Mouse (Mus musculus) forebrain, embryonic 12.5 days (tissue): ENCODE measurements around the gene Psmc1. TPM values are rescaled to one million over a fixed set of nuclear protein-coding genes. Genes with fewer than 3 reads are reported as not detected.

Experiments used
- ATAC-seq: fragments of 200-750 bp; cut with Nextera tagmentation; 2 replicates; pipeline ENCODE4 v1.8.0; 2017; ENCODE audit warnings: moderate TSS enrichment; ENCODE audit not compliant: low FRiP score
- H3K27ac ChIP-seq: fragments of 300-500 bp; sonication (generic); 2 replicates; pipeline ENCODE4 v1.5.1; 2016; ENCODE audit warnings: mild to moderate bottlenecking
- H3K27me3 ChIP-seq: fragments of 300-500 bp; sonication (generic); 2 replicates; pipeline ENCODE4 v1.6.1; 2016; ENCODE audit warnings: mild to moderate bottlenecking
- H3K36me3 ChIP-seq: fragments of 300-500 bp; sonication (generic); replicated peaks from 2 replicates; pipeline ENCODE4 v1.6.1; 2016; ENCODE audit warnings: mild to moderate bottlenecking
- H3K4me1 ChIP-seq: fragments of 300-500 bp; sonication (generic); 2 replicates; pipeline ENCODE4 v1.6.1; 2016
- H3K4me2 ChIP-seq: fragments of 300-500 bp; sonication (generic); 2 replicates; pipeline ENCODE4 v1.6.1; 2016; ENCODE audit warnings: mild to moderate bottlenecking, moderate library complexity
- H3K4me3 ChIP-seq: fragments of 300-500 bp; sonication (generic); replicated peaks from 2 replicates; pipeline ENCODE4 v1.5.1; 2016; ENCODE audit warnings: mild to moderate bottlenecking
- H3K9ac ChIP-seq: fragments of 300-500 bp; sonication (generic); 2 replicates; pipeline ENCODE4 v1.6.1; 2016; ENCODE audit warnings: mild to moderate bottlenecking
- H3K9me3 ChIP-seq: fragments of 300-500 bp; sonication (generic); 2 replicates; pipeline ENCODE4 v1.6.1; 2016
- WGBS: fragments of 180-500 bp; shearing (Covaris S2); methylation state at CpG from one replicate; pipeline ENCODE4 v1.1.7; 2016; 5-methylcytosine and 5-hydroxymethylcytosine counted together
- polyA plus RNA-seq: library from polyadenylated mRNA; unstranded; fragments of >200 nt; fragmentation: Nextera tagmentation; extraction: Ambion mirVana; gene quantifications from 2 replicates; pipeline ENCODE4 v1.2.1, GENCODE M21; 2016

Psmc1 gene
- polyA plus RNA-seq, 1 experiment from 2014 or later = 335 TPM

DNA sequence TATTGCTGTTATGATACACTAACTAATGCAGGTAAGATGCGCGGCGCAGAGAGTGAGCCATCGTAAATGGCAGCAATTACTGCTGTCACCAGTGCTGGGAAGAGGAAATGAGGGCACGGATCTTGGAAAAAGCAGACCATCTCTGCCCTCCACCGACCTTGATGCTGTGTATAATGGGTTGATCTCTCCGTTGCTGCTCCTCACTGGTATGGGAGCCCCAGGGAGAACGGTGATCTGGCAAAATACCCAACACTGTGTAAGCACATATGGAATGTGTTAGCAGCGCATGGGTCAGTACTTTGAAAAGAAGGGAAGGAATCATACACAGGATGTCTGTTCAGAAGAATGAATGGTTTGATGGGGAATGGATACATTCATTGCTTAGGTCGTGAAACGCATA, 16.9 kb upstream of the Psmc1 start:
- Histone ChIP-seq H3K4me1 (no peaks in the 10 kb centered on the region), H3K4me3 (no peak overlapping the region)
- ATAC-seq = no peak

GRCm38 (mm10) chr12:100099971-100100706, 9.8 kb upstream of the Psmc1 start:
- Histone ChIP-seq H3K27me3 (no peaks in the 10 kb centered on the region), H3K9ac (no peak overlapping the region), H3K4me2 (no peak overlapping the region), H3K4me1 (no peaks in the 10 kb centered on the region; the same call in 1 of the 2 replicates), H3K9me3 (no peaks in the 10 kb centered on the region), H3K4me3 (no peak overlapping the region), H3K36me3 (no peaks in the 10 kb centered on the region), H3K27ac (no peak overlapping the region)
- ATAC-seq = 0 out of 2 replicates have a peak, but pooled peaks have one; percentile 57
- WGBS = 73% methylated on average over 3 of the region's 3 CpGs

More for the DNA sequence above, 16.9 kb upstream of the Psmc1 start:
- WGBS = 85% methylated on average over 11 of the region's 11 CpGs
- no peaks in the 10 kb centered on the region for H3K9me3 ChIP-seq
- no peak overlapping the region for H3K27ac ChIP-seq
- no peaks in the 10 kb centered on the region for H3K36me3 ChIP-seq
- no peak overlapping the region for H3K9ac ChIP-seq
- no peak overlapping the region for H3K4me2 ChIP-seq
- H3K27me3 ChIP-seq = no peaks in the 10 kb centered on the region

GRCm38 (mm10) chr12:100100707-100101030, 9.3 kb upstream of the Psmc1 start:
- no peak overlapping the region for H3K9ac ChIP-seq
- 67% methylated on average over 3 of the region's 3 CpGs for WGBS

DNA sequence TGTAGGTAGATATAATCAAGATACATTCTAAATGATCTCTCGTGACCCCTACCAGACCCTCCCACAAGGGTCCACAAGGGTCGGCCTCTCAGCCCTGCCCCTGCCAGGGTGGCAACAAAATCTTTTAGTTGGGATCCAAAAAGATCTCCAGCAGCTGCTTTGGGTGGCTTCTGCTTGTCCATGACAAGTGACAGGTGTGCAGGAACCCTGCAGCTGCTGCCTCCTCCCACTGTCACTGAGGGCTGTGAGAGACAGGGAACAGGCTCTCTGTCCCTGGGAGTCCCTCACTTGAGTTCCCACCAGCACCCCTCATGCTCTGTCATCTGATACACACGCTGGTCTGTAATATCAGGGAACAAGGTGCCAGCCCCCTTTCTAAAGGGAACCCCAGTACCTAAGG, 8.3 kb upstream of the Psmc1 start:
- H3K9me3 ChIP-seq = no peaks in the 10 kb centered on the region
- H3K4me2 ChIP-seq = no peak overlapping the region
- H3K9ac ChIP-seq = no peak overlapping the region
- no peaks in the 10 kb centered on the region for H3K36me3 ChIP-seq
- no peak for ATAC-seq
- 83% methylated on average over 3 of the region's 3 CpGs for WGBS
- H3K4me1 ChIP-seq = no peaks in the 10 kb centered on the region; the same call in 1 of the 2 replicates
- no peaks in the 10 kb centered on the region for H3K27me3 ChIP-seq
- H3K27ac ChIP-seq = no peak overlapping the region
- no peak overlapping the region for H3K4me3 ChIP-seq

More at GRCm38 (mm10) chr12:100100707-100101030, 9.3 kb upstream of the Psmc1 start:
- Histone ChIP-seq H3K27me3 (no peaks in the 10 kb centered on the region), H3K36me3 (no peaks in the 10 kb centered on the region), H3K27ac (no peak overlapping the region), H3K9me3 (no peaks in the 10 kb centered on the region), H3K4me2 (no peak overlapping the region), H3K4me1 (no peaks in the 10 kb centered on the region; the same call in 1 of the 2 replicates), H3K4me3 (no peak overlapping the region)
- no peak for ATAC-seq

DNA sequence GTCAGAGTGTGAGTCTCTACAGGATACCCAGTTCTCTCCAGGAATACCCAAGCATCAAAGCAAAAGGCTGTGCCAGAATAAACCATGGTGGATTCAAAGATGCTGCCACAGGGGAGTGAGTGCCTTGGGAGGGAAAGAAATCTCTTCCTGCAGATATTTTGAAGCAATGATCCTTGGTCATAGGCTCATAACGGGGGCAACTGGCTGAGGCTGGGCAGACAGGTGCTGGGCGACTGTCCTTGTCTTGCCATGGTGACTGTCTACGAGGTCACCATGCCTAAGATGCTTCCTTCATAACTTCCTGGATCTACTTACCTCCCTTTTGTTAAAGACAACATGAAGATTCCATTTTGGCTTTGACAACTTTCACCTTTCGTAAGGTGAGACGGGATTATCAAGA, 5.4 kb upstream of the Psmc1 start:
- no peak for ATAC-seq
- Histone ChIP-seq H3K4me2 (no peak overlapping the region), H3K9me3 (no peaks in the 10 kb centered on the region), H3K36me3 (no peaks in the 10 kb centered on the region), H3K4me1 (peaks cover 3% of the 10 kb centered on the region; the same call in 1 of the 2 replicates), H3K27me3 (no peaks in the 10 kb centered on the region), H3K27ac (no peak overlapping the region), H3K4me3 (no peak overlapping the region), H3K9ac (no peak overlapping the region)
- WGBS = 88% methylated on average over 5 of the region's 5 CpGs

GRCm38 (mm10) chr12:100106275-100106895, 3.6 kb upstream of the Psmc1 start:
- no peak for ATAC-seq
- no peak overlapping the region for H3K4me3 ChIP-seq
- H3K4me2 ChIP-seq = no peak overlapping the region
- WGBS = 16% methylated on average over 16 of the region's 20 CpGs
- peaks cover 13% of the 10 kb centered on the region for H3K4me1 ChIP-seq
- no peaks in the 10 kb centered on the region for H3K27me3 ChIP-seq
- H3K36me3 ChIP-seq = no peaks in the 10 kb centered on the region
- H3K9ac ChIP-seq = no peak overlapping the region
- no peaks in the 10 kb centered on the region for H3K9me3 ChIP-seq
- H3K27ac ChIP-seq = no peak overlapping the region

GRCm38 (mm10) chr12:100107436-100107835, 2.5 kb upstream of the Psmc1 start:
- Histone ChIP-seq H3K4me3 (no peak overlapping the region), H3K27me3 (no peaks in the 10 kb centered on the region), H3K4me1 (peaks cover 17% of the 10 kb centered on the region), H3K36me3 (peaks cover 9% of the 10 kb centered on the region; the same call in 1 of the 2 replicates), H3K9ac (no peak overlapping the region), H3K9me3 (no peaks in the 10 kb centered on the region), H3K4me2 (no peak overlapping the region), H3K27ac (no peak overlapping the region)
- WGBS = 51% methylated on average over 4 of the region's 4 CpGs
- ATAC-seq = no peak

DNA sequence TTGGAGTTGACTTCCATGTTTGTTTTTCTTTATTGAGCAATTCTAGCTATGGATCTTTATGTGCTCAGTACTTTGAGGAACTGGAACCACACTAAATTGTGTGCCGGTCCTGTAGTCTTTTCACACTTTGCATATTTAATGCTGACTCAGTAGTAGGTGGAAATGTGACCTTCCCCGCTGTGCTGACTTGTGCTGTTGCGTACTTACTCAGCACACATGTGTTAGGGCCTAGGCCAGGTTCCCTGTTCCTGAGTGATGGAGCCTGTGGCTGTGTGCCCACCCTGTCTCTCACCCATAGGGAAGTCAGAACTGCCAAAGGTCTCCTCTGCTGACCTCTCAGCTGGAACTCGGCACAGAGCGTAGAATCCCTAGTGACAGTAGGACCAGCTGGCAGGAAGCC, 6.0 kb downstream of the Psmc1 start:
- Histone ChIP-seq H3K4me1 (peaks cover 8% of the 10 kb centered on the region), H3K9me3 (no peaks in the 10 kb centered on the region), H3K36me3 (peaks cover 90% of the 10 kb centered on the region), H3K9ac (no peak overlapping the region), H3K4me2 (no peak overlapping the region), H3K27ac (no peak overlapping the region), H3K27me3 (no peaks in the 10 kb centered on the region), H3K4me3 (no peak overlapping the region)
- 96% methylated on average over 5 of the region's 5 CpGs for WGBS
- no peak for ATAC-seq

DNA sequence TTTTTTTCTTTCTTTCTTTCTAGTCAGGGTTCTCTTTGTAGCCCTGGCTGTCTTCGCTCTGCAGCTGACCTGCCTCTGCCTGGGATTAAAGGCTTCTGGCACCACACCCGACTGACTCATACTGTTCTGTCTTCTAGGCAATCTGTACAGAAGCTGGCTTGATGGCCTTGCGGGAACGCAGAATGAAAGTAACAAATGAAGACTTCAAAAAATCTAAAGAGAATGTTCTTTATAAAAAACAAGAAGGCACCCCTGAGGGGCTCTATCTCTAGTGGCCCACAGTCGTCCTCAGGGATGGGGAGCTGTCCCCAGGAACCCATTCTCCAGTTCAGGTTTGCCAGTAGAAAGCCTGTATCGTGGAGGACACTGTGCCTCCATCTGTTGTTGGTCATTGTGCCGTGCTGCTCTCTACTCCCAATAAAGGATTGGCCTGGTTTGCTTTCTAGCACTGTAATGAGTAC, 13.0 kb downstream of the Psmc1 start:
- H3K4me2 ChIP-seq = no peak overlapping the region
- peaks cover 89% of the 10 kb centered on the region for H3K36me3 ChIP-seq
- H3K9me3 ChIP-seq = no peaks in the 10 kb centered on the region
- H3K27me3 ChIP-seq = no peaks in the 10 kb centered on the region
- H3K27ac ChIP-seq = no peak overlapping the region
- H3K4me3 ChIP-seq = no peak overlapping the region
- ATAC-seq = no peak
- no peak overlapping the region for H3K9ac ChIP-seq
- no peaks in the 10 kb centered on the region for H3K4me1 ChIP-seq
- WGBS = 87% methylated on average over 7 of the region's 7 CpGs

DNA sequence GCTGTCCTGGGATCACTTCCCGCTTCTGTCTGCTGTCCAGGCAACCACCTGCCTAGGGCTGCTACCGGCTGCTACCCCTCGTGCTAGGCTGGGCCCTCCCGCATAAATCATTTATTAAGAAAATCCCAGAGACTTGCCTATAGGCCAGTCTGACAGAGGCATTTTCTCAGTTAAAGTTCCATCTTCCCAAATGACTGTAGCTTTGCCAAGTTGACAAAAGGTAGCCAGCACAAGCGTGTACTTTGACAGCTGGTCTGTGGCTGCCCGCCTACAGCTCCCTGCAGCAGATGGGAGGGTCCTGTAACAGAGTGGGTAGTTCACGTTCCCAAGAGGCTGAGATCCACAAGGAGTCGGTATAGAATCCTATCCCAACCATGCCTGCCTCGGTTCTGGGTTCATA, 13.5 kb downstream of the Psmc1 start:
- no peak for ATAC-seq
- no peak overlapping the region for H3K9ac ChIP-seq
- H3K4me1 ChIP-seq = no peaks in the 10 kb centered on the region
- WGBS = 87% methylated on average over 9 of the region's 9 CpGs
- no peaks in the 10 kb centered on the region for H3K9me3 ChIP-seq
- no peak overlapping the region for H3K4me2 ChIP-seq
- H3K27me3 ChIP-seq = no peaks in the 10 kb centered on the region
- H3K36me3 ChIP-seq = peaks cover 88% of the 10 kb centered on the region
- H3K27ac ChIP-seq = no peak overlapping the region
- H3K4me3 ChIP-seq = no peak overlapping the region

DNA sequence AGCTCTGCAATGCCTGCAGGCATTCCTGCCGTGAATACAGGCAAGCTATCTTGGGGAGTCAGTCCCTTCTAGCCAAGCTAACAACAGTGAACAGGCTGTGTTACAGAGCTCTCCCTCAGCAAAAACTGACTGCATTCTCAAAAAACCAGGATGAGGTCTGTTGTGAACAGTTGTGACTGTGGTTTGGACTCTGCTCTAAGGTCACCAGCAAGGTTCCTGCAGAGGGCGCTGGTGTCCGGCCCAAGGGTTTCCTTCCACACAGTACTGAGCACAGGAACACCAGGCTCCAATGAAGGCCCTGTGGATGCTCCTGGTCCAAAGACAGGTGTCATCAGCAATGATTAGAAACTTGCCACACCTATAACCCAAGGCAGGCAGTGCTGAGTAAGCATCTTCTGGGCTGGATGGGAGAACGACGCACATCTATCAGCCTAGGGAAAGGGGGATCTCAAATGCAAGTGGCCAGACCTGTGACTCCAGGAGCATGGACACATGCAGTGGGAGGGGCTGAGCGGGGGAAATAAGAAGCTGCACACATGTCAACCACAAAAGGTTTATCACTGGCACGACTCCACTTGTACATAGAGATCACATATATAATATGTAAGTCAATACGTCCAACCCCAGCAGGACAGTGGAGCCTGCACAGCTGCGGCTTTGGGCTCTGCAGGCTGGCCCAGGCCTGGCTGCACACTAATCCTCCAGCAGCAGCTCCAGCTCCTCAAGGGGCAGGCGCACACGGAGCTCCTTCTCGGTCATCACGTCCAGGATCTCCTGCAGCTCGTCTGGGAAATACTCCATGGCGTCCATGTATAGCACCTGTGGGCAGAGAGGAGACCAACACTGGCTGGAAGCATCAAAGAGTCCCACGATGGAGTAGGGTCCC, 15.2 kb downstream of the Psmc1 start:
- Histone ChIP-seq H3K27me3 (no peaks in the 10 kb centered on the region), H3K9me3 (no peaks in the 10 kb centered on the region), H3K4me2 (no peak overlapping the region), H3K4me1 (no peaks in the 10 kb centered on the region), H3K9ac (no peak overlapping the region), H3K4me3 (no peak overlapping the region), H3K27ac (no peak overlapping the region), H3K36me3 (peaks cover 83% of the 10 kb centered on the region)
- peak; percentile 72; the same call in 1 of the 2 replicates for ATAC-seq
- WGBS = 85% methylated on average over 16 of the region's 16 CpGs
